Mouse (Mus musculus) mouse trophoblast stem cell (cell line): Measurements from ENCODE around the gene Plcb1.

Source experiments
- in situ Hi-C, 2 experiments: fragments of 300-500 bp; cut with MseI, MboI; formaldehyde crosslinking; loops; 2 replicates in 1 of 2; 3 replicates in 1 of 2; pipeline ENCODE4 v1.15.1; 2025

Plcb1 gene

DNA sequence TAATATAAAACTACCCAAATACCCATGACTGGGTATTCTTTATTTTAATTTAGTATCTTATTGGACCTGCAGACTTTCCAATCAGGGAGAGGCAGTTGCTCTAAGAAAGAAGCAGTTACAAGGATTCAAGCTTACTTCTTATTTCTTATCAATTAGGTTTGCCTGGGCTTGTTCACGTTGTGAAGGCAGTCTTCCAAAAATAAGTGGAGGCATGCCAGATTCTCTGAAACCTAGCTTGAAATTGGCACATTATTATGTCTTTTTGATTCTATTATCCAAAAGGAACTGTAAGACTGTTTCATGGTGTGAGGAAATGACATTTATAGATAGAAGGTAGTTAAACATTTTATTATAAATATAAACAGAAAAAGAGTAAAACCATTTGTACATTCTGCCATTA lies 721.2 kb downstream of the Plcb1 start:
- in situ Hi-C loops = no loop called here

DNA sequence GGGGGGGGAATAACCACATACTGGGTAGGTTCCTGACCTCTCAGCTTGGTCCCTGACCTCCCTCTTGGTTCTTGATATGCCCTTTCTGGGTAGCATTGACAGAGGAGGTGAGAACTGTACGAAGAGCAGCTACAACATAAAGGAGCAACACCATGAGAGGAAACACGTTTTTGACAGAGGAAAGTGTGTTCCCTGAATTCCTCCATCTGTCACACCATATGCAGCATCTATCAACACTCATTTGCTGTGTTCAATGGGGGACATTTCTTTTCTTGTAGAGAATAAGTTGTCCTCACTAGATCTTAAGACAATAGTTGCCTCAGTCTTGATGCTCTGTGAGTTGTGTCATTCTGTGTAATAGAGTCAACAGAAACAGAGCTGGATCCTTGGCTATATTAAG lies 733.1 kb downstream of the Plcb1 start:
- in situ Hi-C loops = no loop called here
